Mouse (Mus musculus) layer of hippocampus, adult 9-10 months (tissue): ENCODE data around the gene Map3k1.
A peak's percentile ranks its signal among the peaks of the same experiment; 100 is the strongest.

Experiments
- DNase-seq: peaks from one replicate; pipeline ENCODE4 v3.0.0; 2022; ENCODE audit warnings: low spot score

Map3k1 gene

GRCm38 (mm10) chr13:111791596-111791995 lies 17.2 kb downstream of the Map3k1 start:
- DNase-seq, result no peak

DNA sequence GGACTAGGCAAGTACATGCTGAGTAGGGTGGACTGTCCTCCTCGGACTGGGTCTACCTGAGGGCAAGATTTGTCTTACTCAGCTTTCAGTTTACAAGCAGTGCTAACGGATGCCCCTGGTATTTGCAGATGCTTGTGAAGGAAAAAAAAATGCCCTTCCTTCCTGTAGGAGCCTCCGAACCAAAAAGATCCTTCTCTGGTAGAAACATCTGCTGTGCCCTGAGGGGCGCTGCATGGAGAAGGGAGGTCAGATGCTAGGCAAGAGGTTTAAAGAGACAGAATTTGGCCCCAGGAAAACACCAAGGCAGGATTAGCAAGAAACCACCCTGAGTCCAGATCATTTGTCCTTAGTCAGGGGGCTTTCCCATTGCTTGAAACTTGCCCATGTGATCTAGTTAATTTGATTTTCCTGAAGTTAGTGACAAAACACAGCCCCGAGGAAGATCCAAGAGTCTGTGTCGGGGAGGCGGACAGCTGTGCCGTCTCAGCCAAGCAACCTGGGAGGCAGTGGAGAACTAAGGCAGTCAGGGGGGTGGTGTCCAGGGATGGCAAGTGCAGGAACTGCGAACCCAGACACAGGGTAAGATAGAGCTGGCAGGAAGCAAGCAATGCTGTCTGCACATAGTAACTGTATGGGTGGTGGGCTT lies 19.2 kb downstream of the Map3k1 start:
- DNase-seq, result no peak

DNA sequence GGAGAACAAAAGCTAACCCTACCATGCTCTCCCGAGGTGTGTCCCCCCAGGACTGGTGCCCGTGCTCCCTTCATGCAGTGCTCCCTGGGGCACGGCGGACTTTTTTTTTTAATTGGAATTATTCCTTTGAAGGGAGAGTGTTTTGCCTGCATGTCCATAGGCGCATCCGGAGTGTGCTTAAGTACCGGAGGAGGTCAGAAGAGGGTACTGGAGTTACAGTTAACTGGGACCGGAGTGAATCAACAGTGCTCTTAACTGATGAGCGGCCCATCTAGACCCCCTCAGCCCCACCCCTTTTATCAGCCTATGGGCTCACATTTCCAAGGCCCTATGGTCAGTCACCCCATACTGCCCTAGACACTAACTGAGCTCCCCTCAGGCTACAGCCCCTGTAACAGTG lies 19.9 kb downstream of the Map3k1 start:
- no peak for DNase-seq

GRCm38 (mm10) chr13:111787857-111788619 lies 20.8 kb downstream of the Map3k1 start:
- DNase-seq, result peak; percentile 67

DNA sequence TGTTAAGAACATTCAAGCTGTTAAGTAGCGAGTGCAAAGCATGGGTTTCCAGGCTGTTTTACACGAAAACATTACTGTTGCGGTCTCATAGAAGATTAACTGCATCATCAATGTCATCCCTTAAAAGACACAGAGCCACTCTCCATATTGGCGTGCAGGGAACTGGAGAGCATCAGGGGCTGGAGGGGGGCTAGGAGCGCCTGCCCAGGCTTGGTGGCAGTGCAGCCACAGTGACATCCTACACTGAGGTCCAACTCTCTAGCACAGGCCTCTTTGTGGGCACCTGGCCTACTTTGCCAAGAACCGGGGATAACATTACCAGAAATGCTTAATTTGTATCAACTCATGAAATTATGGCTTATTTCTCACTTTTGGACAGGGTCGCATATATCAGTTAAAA lies 22.2 kb downstream of the Map3k1 start:
- no peak for DNase-seq

- no peak for DNase-seq
These were observed 25.3 kb downstream of the Map3k1 start for GRCm38 (mm10) chr13:111783451-111783850.

DNA sequence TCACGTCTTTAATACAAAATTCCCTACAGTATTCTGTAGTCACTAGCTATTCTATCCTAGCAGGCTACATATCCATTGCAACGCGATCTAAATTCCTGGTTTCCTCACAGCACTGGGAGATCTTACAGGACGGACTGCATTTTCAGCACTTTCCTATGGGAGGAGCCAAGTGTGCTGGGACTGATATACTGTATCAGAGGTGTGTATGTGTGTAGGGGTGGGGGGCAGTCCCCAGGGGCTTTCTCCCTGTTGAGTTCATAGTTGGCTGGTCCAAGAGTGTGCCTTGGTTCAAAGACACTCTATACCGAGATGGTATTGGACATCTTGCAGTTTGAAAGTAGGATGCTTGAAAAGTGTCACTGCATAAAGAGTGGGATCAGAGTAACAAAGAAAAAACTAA lies 29.3 kb downstream of the Map3k1 start:
- DNase-seq, result no peak

GRCm38 (mm10) chr13:111778606-111779005 lies 30.2 kb downstream of the Map3k1 start:
- no peak for DNase-seq

- DNase-seq, result no peak
These were observed 30.9 kb downstream of the Map3k1 start for GRCm38 (mm10) chr13:111777865-111778264.

DNA sequence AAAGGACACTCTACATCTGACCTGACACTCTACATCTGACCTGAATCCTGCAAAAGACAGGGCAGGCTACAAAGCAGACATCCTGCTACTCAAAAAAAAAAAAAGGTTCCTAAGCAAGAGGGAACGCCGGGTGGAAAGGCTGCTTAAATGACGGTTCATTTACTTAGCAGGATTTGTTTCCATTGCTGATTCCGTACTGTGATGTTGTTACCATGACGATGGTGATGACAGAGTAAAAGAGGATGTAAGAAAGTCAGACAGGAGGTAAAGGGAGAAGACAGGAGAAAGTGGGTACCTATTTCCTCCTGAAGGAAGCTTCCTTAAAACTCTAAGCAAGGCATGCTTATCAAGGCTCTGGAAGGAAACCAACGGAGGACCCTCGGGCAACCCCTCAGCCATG lies 31.6 kb downstream of the Map3k1 start:
- DNase-seq, result no peak

- no peak for DNase-seq
These were observed 36.7 kb downstream of the Map3k1 start for GRCm38 (mm10) chr13:111772075-111772474.

GRCm38 (mm10) chr13:111771232-111771631 lies 37.6 kb downstream of the Map3k1 start:
- no peak for DNase-seq

- no peak for DNase-seq
These were observed 38.0 kb downstream of the Map3k1 start for GRCm38 (mm10) chr13:111770776-111771175.

DNA sequence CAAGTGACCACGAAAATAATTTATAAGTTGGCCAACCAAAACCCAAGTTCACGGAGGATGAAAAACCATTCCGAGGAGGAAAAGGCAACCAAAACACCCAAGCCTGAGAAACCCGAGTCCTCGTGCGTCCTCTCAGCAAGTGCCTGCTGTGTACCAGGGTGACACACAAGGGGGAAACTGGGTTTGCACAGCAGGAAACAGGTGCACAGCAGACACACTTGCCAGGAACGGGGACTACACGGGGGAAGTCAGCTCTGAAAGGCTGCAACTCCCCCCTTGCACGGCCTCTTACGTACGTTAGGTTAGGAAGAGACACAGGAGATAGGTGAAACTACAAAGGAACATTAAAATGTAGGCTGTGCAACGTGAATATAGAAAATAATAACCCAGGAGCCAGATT lies 46.3 kb downstream of the Map3k1 start:
- DNase-seq, result no peak

GRCm38 (mm10) chr13:111756986-111757385 lies 51.8 kb downstream of the Map3k1 start:
- DNase-seq, result no peak

DNA sequence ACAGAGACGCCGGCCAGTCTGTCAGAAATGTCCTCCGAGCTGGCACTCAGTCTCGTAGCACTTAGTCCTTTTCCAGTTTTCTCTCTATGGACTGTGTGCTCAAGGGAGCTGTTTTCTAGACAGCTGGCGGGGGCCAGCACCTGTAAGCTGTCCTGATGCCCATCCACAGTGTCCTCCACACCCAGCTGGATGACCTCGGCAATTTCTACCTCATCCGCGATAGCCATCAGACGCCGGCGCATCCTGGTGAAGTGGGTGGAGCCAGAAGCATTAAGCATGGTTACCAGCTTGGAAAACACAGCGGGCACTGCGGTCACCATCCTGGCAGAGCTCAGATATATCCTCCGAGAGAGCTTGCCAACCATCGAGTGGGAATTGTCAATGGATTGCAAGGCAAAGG lies 52.9 kb downstream of the Map3k1 start:
- DNase-seq, result no peak

DNA sequence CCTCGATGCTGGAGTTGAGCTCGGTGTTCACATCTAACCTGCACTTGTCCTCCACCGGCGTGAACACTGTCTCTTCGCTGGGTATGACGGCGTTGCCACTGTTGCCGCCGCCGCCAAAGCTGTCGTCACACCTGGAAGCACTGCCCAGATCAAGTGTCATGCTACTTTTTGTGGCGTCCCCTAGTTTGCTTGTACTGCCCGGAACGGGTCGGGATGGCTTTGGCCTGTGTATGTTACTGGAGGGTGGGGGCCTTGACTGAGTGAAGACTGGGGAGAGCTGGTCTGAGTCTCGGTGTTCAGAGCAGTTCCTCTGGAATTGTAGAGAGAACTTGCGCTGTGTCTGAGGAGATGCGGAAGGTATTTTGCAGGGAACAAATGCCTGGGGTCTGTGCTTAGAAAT lies 53.4 kb downstream of the Map3k1 start:
- no peak for DNase-seq

DNA sequence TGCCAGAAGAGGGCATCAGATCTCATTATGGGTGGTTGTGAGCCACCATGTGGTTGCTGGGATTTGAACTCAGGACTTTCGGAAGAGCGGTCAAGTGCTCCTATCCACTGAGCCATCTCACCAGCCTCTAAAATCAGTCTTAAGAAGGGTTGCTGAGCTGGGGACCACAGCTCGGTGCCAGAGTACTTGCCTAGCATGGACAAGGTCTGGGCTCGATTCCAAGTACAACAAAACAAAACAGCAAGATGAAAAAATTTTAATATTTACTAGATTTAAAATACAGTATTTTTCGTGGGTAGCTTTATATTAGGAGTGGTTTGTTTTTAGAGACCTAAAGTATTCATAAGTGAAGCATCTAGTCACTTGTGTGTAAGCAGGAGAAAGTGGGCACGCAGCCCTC lies 55.5 kb downstream of the Map3k1 start:
- DNase-seq, result no peak

- DNase-seq, result no peak
These were observed 60.3 kb downstream of the Map3k1 start for GRCm38 (mm10) chr13:111748301-111749062.

DNA sequence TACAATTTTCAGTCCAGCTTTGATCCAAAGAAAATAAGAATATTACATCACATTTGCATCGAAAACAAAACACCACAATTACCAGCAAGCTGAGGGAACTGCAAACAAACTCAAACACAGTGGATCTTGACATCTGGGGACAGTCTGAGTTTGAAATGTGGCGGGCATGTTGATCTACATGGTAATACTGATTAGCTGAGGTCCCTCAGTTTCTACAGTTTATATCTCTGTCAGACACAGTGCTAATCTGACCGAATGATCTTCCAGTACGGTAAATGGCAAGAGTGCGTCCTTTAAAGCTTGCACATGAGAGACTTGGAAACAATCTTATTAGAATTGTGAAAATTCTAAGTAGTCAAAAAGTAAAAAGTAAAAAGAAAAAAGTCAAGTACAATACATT lies 62.0 kb downstream of the Map3k1 start:
- no peak for DNase-seq

- DNase-seq, result no peak
These were observed 63.6 kb downstream of the Map3k1 start for GRCm38 (mm10) chr13:111745216-111745615.

GRCm38 (mm10) chr13:111744233-111745000 lies 64.4 kb downstream of the Map3k1 start:
- no peak for DNase-seq
